Mouse (Mus musculus) lung, postnatal 0 days (tissue): ENCODE measurements at regions not wholly inside any gene's neighbourhood (a gene's known extent, or its start where the extent isn't known, plus 50 kb on each side); places are given as distances from the start of the nearest gene placed in this dataset.
"Not testable (repeated sequence)": the region's sequence is repeated elsewhere in the genome, so short reads cannot be mapped to it uniquely, and the experiment has no call there.

Source experiments
- ATAC-seq: fragments of 200-750 bp; cut with Nextera tagmentation; 2 replicates; pipeline ENCODE4 v1.8.0; 2017; ENCODE audit warnings: moderate library complexity
- DNase-seq: peaks from one replicate; pipeline ENCODE4 v3.0.0-alpha.2; 2016; ENCODE audit warnings: low spot score
- H3K27ac ChIP-seq: fragments of 300-500 bp; sonication (generic); 2 replicates; pipeline ENCODE4 v1.5.1; 2014; ENCODE audit warnings: antibody characterized with exemption, mild to moderate bottlenecking, low read length, mixed read lengths
- H3K27me3 ChIP-seq: fragments of 300-500 bp; sonication (generic); replicated peaks from 2 replicates; pipeline ENCODE4 v1.6.1; 2014; ENCODE audit warnings: low read length, mixed read lengths; ENCODE audit not compliant: insufficient read depth
- H3K36me3 ChIP-seq: fragments of 300-500 bp; sonication (generic); 2 replicates; pipeline ENCODE4 v1.6.1; 2014; ENCODE audit warnings: low read length, mixed read lengths; ENCODE audit not compliant: insufficient read depth
- H3K4me1 ChIP-seq: fragments of 300-500 bp; sonication (generic); 2 replicates; pipeline ENCODE4 v1.6.1; 2014; ENCODE audit warnings: antibody characterized with exemption, low read depth, low read length, mixed read lengths; ENCODE audit not compliant: insufficient read depth
- H3K4me2 ChIP-seq: fragments of 300-500 bp; sonication (generic); replicated peaks from 2 replicates; pipeline ENCODE4 v1.6.1; 2014; ENCODE audit warnings: low read depth, mild to moderate bottlenecking, low read length, moderate library complexity, mixed read lengths
- H3K4me3 ChIP-seq: fragments of 300-500 bp; sonication (generic); 2 replicates; pipeline ENCODE4 v1.5.1; 2014; ENCODE audit warnings: low read depth, low read length
- H3K9ac ChIP-seq: fragments of 300-500 bp; sonication (generic); replicated peaks from 2 replicates; pipeline ENCODE4 v1.6.1; 2014; ENCODE audit warnings: low read depth, mild to moderate bottlenecking
- H3K9me3 ChIP-seq: fragments of 300-500 bp; sonication (generic); 2 replicates; pipeline ENCODE4 v1.6.1; 2016; ENCODE audit warnings: low read length, mixed read lengths
- CTCF ChIP-seq: IDR thresholded peaks from 2 replicates; pipeline ENCODE4 v1.5.1; 2016; ENCODE audit warnings: antibody characterized with exemption, mild to moderate bottlenecking
- EP300 ChIP-seq: IDR thresholded peaks from 2 replicates; pipeline ENCODE4 v1.6.1; 2016; ENCODE audit warnings: antibody characterized with exemption, mild to moderate bottlenecking, control low read depth
- WGBS: fragments of 180-500 bp; shearing (Covaris S2); extraction: QIAGEN DNeasy Blood & Tissue Kit; methylation state at CpG from one replicate; pipeline ENCODE4 v1.1.7; 2014; 5-methylcytosine and 5-hydroxymethylcytosine counted together

DNA sequence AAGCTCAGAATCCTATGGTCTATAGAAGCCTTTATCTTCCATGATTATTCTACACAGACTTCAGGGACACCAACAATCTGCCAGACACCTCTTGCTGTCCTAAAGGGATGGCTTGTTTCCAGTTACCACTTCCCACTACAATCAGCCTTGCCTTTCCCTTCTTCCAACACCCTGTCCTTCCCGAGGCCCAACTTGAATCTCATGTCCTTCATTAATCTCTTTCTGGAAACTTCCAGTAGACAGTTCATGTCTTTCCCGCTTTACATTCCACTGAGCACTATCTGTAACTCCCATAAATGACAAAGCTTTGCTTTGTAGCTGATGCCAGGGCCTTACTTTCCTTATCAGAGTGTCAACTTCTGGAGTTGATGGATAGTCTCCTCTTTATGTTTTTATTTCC is 138.5 kb downstream of the Rdh14 start:
- Histone ChIP-seq H3K4me2 (no peak overlapping the region), H3K27me3 (no peaks in the 10 kb centered on the region), H3K36me3 (no peaks in the 10 kb centered on the region), H3K27ac (no peak overlapping the region), H3K9me3 (no peaks in the 10 kb centered on the region), H3K4me3 (no peak overlapping the region), H3K4me1 (no peaks in the 10 kb centered on the region), H3K9ac (no peak overlapping the region)
- 0 out of 2 replicates have a peak, but pooled peaks have one; percentile 31 for ATAC-seq
- TF ChIP-seq EP300 (0 out of 2 replicates have a peak, but pooled peaks have one; percentile 22), CTCF (no peak)
- WGBS: 32% methylated on average over 2 of the region's 2 CpGs
- peak; percentile 53 for DNase-seq

DNA sequence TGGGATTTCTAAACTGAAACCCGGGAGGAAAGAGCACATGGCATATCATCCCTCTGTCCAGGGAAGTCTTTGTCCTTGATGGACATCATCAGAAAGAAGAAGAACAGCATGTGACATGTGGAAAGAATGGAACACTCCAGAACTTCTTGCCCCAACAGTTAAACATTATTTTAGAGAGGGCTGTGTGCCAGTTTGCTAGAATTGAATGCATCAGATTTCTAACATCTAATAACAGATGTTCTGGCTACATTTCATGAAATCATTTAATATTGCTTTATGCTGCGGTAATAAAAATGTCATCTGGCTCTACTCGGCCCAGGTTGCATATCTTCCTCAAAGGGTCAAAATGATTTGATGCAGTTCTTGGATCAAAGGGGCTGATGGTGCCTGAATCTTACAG is 140.4 kb downstream of the Rdh14 start:
- no peak for DNase-seq
- Histone ChIP-seq H3K4me2 (no peak overlapping the region), H3K9ac (no peak overlapping the region), H3K27ac (no peak overlapping the region), H3K9me3 (no peaks in the 10 kb centered on the region), H3K27me3 (no peaks in the 10 kb centered on the region), H3K36me3 (no peaks in the 10 kb centered on the region), H3K4me3 (no peak overlapping the region), H3K4me1 (no peaks in the 10 kb centered on the region)
- no peak for ATAC-seq
- 63% methylated on average over 3 of the region's 3 CpGs for WGBS
- TF ChIP-seq EP300 (peak; percentile 49; the same call in 1 of the 2 replicates), CTCF (no peak)

DNA sequence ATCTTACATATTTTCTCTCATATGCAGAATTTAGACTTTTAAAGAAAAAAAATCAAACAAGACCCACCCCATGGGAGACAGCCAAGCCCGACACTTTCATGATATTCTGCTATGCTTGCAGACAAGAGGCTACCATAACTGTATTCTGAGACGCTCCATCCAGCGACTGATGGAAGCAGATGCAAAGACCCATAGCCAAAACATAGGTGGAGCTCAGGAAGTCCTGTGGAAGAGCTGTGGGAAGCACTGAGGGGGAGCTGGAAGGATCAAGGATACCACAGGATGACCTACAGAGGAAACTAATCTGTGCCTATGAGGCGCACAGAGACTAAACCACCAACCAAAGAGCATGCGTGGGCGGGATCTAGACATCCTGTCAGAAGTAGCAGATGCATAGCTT is 143.4 kb downstream of the Rdh14 start:
- DNase-seq (no peak), ATAC-seq (no peak)
- Histone ChIP-seq H3K4me2 (no peak overlapping the region), H3K27ac (no peak overlapping the region), H3K4me3 (no peak overlapping the region), H3K27me3 (no peaks in the 10 kb centered on the region), H3K9me3 (no peaks in the 10 kb centered on the region), H3K9ac (no peak overlapping the region), H3K36me3 (no peaks in the 10 kb centered on the region), H3K4me1 (no peaks in the 10 kb centered on the region)
- TF ChIP-seq CTCF: no peak
- TF ChIP-seq EP300: no peak
- WGBS: 84% methylated on average over 6 of the region's 6 CpGs

- Histone ChIP-seq H3K4me3 (no peak overlapping the region), H3K9me3 (no peaks in the 10 kb centered on the region), H3K27me3 (no peaks in the 10 kb centered on the region), H3K9ac (no peak overlapping the region), H3K4me1 (no peaks in the 10 kb centered on the region), H3K36me3 (no peaks in the 10 kb centered on the region), H3K27ac (no peak overlapping the region), H3K4me2 (no peak overlapping the region)
- WGBS: 50% methylated on average over 12 of the region's 12 CpGs
- DNase-seq (no peak), ATAC-seq (no peak)
- TF ChIP-seq CTCF (no peak), EP300 (no peak)
These were observed 145.7 kb downstream of the Rdh14 start for GRCm38 (mm10) chr12:10536239-10536638.

DNA sequence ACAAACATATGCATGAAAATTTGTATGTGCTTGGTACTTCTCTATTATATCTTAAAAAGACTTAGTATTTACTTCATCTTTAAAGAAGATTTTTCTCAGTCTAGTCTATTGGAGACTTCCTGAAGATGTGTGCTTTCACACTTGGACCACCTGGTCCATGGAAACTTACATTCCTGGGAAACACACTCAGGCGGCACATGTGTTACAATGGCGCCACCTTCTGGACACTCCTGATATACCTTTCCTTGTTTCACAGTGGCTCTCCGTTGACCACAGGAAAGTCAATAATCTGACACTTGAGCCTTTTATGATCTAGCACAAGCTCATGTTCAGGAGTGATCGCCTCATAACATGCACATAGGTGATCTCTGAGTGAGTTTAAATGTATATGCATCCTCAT is 146.5 kb downstream of the Rdh14 start:
- Histone ChIP-seq H3K4me1 (no peaks in the 10 kb centered on the region), H3K9me3 (no peaks in the 10 kb centered on the region), H3K4me2 (no peak overlapping the region), H3K27ac (no peak overlapping the region), H3K9ac (no peak overlapping the region), H3K4me3 (no peak overlapping the region), H3K27me3 (no peaks in the 10 kb centered on the region), H3K36me3 (no peaks in the 10 kb centered on the region)
- DNase-seq: peak; percentile 78
- no peak for TF ChIP-seq EP300
- peak; percentile 93 for TF ChIP-seq CTCF
- peak; percentile 64 for ATAC-seq
- 2% methylated on average over 4 of the region's 4 CpGs for WGBS

DNA sequence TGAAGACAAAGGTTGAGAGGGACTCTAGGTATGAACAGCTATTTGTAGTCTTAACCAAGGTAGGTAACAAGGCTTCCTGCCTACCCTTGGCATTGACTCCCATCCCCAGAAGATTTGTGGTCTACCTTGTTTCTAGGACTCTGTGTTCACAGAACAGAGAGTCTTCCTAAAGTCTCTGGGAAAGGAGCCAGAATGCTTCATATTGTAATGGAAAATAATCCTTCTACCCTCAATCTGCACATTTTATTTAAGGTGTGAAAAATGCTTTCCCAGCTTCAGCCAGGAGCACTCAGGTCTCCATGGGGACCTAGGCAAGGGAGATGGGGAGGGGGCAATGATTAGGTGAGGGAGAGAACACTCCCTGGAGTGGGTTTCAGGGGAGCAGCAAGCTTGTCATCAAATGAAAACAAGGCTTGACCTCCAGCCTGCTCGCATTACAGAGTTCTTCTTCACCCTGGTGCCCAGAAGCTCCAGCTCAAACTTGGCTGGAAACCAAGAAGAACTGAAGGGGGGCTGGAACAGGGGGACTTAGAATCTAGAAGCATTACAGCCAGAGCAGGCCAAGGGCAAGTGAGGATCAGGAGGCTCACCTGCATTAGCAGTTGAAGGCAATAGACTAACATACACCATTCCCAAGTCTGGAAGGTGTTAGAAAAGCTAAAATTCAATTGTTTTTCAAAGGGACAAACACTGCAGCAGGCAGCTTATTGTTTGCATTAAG is 159.1 kb downstream of the Rdh14 start:
- Histone ChIP-seq H3K36me3 (no peaks in the 10 kb centered on the region), H3K27me3 (no peaks in the 10 kb centered on the region), H3K27ac (no peak overlapping the region), H3K4me2 (no peak overlapping the region), H3K4me3 (no peak overlapping the region), H3K9me3 (no peaks in the 10 kb centered on the region), H3K9ac (no peak overlapping the region), H3K4me1 (no peaks in the 10 kb centered on the region)
- ATAC-seq (no peak), DNase-seq (no peak)
- TF ChIP-seq CTCF (no peak), EP300 (no peak)
- WGBS: 16% methylated on average over 1 of the region's 1 CpGs

DNA sequence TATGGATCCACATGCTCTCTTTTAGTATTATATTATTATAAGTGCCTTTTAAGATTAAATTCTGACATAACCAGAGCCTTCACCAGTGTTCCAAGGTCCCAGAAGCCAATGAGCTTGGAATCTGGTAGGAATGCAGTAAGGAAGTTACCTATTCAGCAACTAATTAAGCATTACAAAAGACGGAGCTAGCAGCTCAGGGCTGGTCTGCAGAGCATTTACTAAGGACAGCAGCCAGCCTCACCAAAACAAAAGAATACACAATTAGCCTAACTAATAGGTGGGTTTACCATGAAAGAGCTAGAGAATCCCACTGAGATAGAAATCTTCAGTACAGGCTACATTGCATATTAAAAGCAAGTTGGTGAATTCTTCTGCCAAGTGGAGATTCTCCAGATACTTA is 164.1 kb downstream of the Rdh14 start:
- 86% methylated on average over 1 of the region's 1 CpGs for WGBS
- not testable (repeated sequence) for H3K27me3 ChIP-seq, H3K4me2 ChIP-seq, H3K36me3 ChIP-seq, ATAC-seq, DNase-seq, H3K9me3 ChIP-seq, H3K9ac ChIP-seq, H3K4me3 ChIP-seq, H3K4me1 ChIP-seq, H3K27ac ChIP-seq
